Mouse (Mus musculus) forebrain, embryonic 11.5 days (tissue): Measurements from ENCODE around the gene Ednra. TPM values are rescaled to one million over a fixed set of nuclear protein-coding genes. Genes with fewer than 3 reads are reported as not detected.

Source experiments
- ATAC-seq: fragments of 200-750 bp; cut with Nextera tagmentation; replicated peaks from 2 replicates; pipeline ENCODE4 v1.8.0; 2017; ENCODE audit warnings: moderate TSS enrichment; ENCODE audit not compliant: low FRiP score
- DNase-seq: peaks from one replicate; pipeline ENCODE4 v3.0.0-alpha.2; 2017; ENCODE audit warnings: low spot score
- H3K27ac ChIP-seq: fragments of 300-500 bp; sonication (generic); 2 replicates; pipeline ENCODE4 v1.5.1; 2014; ENCODE audit warnings: low read depth, low read length
- H3K27me3 ChIP-seq: fragments of 300-500 bp; sonication (generic); 2 replicates; pipeline ENCODE4 v1.6.1; 2014; ENCODE audit warnings: mild to moderate bottlenecking, low read length, mixed read lengths; ENCODE audit not compliant: control insufficient read depth, insufficient read depth
- H3K36me3 ChIP-seq: fragments of 300-500 bp; sonication (generic); 2 replicates; pipeline ENCODE4 v1.6.1; 2014; ENCODE audit warnings: mild to moderate bottlenecking, low read length, moderate library complexity, mixed read lengths; ENCODE audit not compliant: control insufficient read depth, insufficient read depth
- H3K4me1 ChIP-seq: fragments of 300-500 bp; sonication (generic); replicated peaks from 2 replicates; pipeline ENCODE4 v1.6.1; 2014; ENCODE audit warnings: low read length, mixed read lengths; ENCODE audit not compliant: control insufficient read depth, insufficient read depth
- H3K4me2 ChIP-seq: fragments of 300-500 bp; sonication (generic); 2 replicates; pipeline ENCODE4 v1.6.1; 2014; ENCODE audit warnings: low read depth, mild to moderate bottlenecking, low read length, moderate library complexity, mixed read lengths; ENCODE audit not compliant: severe bottlenecking
- H3K4me3 ChIP-seq: fragments of 300-500 bp; sonication (generic); 2 replicates; pipeline ENCODE4 v1.5.1; 2014; ENCODE audit warnings: low read depth, low read length
- H3K9ac ChIP-seq: fragments of 300-500 bp; sonication (generic); 2 replicates; pipeline ENCODE4 v1.6.1; 2014; ENCODE audit warnings: low read length
- H3K9me3 ChIP-seq: fragments of 300-500 bp; sonication (generic); 2 replicates; pipeline ENCODE4 v1.6.1; 2016; ENCODE audit warnings: low read length, mixed read lengths; ENCODE audit not compliant: control insufficient read depth
- WGBS: fragments of 180-500 bp; shearing (Covaris S2); extraction: QIAGEN DNeasy Blood & Tissue Kit; methylation state at CpG from one replicate; pipeline ENCODE4 v1.1.7; 2014; 5-methylcytosine and 5-hydroxymethylcytosine counted together
- polyA plus RNA-seq: library from polyadenylated mRNA; unstranded; fragments of >200 nt; fragmentation: Nextera tagmentation; extraction: Ambion mirVana; gene quantifications from 2 replicates; pipeline ENCODE4 v1.2.1, GENCODE M21; 2014

The Ednra gene
- polyA plus RNA-seq, 1 experiment from 2014 or later: 21.8 TPM

DNA sequence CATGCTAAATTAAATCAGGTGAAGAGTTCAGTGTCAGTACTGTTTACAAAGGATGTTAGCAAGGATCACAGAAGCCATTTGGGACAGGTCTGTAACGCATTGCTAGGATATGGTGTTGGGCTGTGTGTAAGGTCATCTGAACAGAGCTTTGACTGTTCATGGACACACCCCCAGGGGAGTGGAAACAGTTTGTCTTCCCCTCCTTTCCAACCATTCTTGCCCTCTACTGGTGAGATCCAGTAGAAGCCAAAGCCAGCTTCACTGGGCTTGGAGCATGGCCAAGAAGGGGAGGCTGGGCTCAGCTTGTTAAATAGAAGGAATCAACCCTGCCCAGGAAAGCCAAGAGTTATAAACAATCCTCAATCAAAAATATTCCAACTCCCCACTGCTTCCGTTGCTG, 106.3 kb downstream of the Ednra start:
- Histone ChIP-seq H3K4me2 (no peak overlapping the region), H3K9ac (no peak overlapping the region), H3K4me3 (no peak overlapping the region), H3K27ac (no peak overlapping the region), H3K27me3 (no peaks in the 10 kb centered on the region), H3K36me3 (no peaks in the 10 kb centered on the region), H3K4me1 (no peaks in the 10 kb centered on the region), H3K9me3 (no peaks in the 10 kb centered on the region)
- WGBS: 79% methylated on average over 2 of the region's 2 CpGs
- DNase-seq (no peak), ATAC-seq (no peak)

Other genes starting within 250 kb of the Ednra start
- 12.2 and 15.4 TPM in 2 replicates for gene Arhgap10, start 206.5 kb downstream of the Ednra start, polyA plus RNA-seq
- 18.5 and 20.1 TPM in 2 replicates for gene Prmt9, start 175.1 kb downstream of the Ednra start, polyA plus RNA-seq
- 49.6 and 58.0 TPM in 2 replicates for gene Tmem184c, start 113.8 kb downstream of the Ednra start, polyA plus RNA-seq